Mouse (Mus musculus): Measurements from ENCODE around the gene Aaas. TPM values are rescaled to one million over a fixed set of nuclear protein-coding genes. Genes with fewer than 3 reads are reported as not detected.

The Aaas gene
- polyA plus RNA-seq (2016; fragmentation: Nextera tagmentation; extraction: Ambion mirVana): 141 and 144 TPM in 2 replicates

GRCm38 (mm10) chr15:102350138-102350941 lies at the start of gene Aaas:
Gene Aaas (minus strand): TSS chr15:102350771.
- Histone ChIP-seq H3K36me3 (replicated peaks) (peaks cover 30% of the 10 kb centered on the region), H3K27ac (peak within 1 kb of the TSS; percentile 92), H3K4me1 (peaks cover 26% of the 10 kb centered on the region), H3K27me3 (ENCODE audit: poor library complexity, severe bottlenecking) (no peaks in the 10 kb centered on the region), H3K9me3 (no peaks in the 10 kb centered on the region), H3K4me3 (peak within 1 kb of the TSS; percentile 91)
- peak; percentile 95 for DNase-seq (ENCODE audit: extremely low spot score, low spot score)
- under 1% methylated on average over 56 of the region's 56 CpGs for WGBS

- Histone ChIP-seq H3K4me1 (peaks cover 48% of the 10 kb centered on the region), H3K27me3 (ENCODE audit: poor library complexity, severe bottlenecking) (no peaks in the 10 kb centered on the region)
Observed at GRCm38 (mm10) chr15:102399229-102400221, 49.0 kb upstream of the Aaas start.

GRCm38 (mm10) chr15:102398629-102399028 lies 48.1 kb upstream of the Aaas start:
- no peak for DNase-seq (ENCODE audit: extremely low spot score, low spot score)
- 14% methylated on average over 5 of the region's 5 CpGs for WGBS
- H3K4me3 ChIP-seq: peak overlapping the region; percentile 59; the same call in 1 of the 2 replicates
- no peaks in the 10 kb centered on the region for H3K36me3 ChIP-seq (replicated peaks)
- H3K27me3 ChIP-seq (ENCODE audit: poor library complexity, severe bottlenecking): no peaks in the 10 kb centered on the region
- no peak overlapping the region for H3K27ac ChIP-seq
- peaks cover 56% of the 10 kb centered on the region for H3K4me1 ChIP-seq
- H3K9me3 ChIP-seq: no peaks in the 10 kb centered on the region

More at GRCm38 (mm10) chr15:102399229-102400221, 49.0 kb upstream of the Aaas start:
- Histone ChIP-seq H3K36me3 (replicated peaks) (no peaks in the 10 kb centered on the region), H3K27ac (peak overlapping the region; percentile 88), H3K9me3 (no peaks in the 10 kb centered on the region), H3K4me3 (peak overlapping the region; percentile 59)
- DNase-seq (ENCODE audit: extremely low spot score, low spot score): peak; percentile 75
- 4% methylated on average over 34 of the region's 34 CpGs for WGBS

GRCm38 (mm10) chr15:102395061-102395460 lies 44.5 kb upstream of the Aaas start:
- Histone ChIP-seq H3K27ac (peak overlapping the region; percentile 60; the same call in 1 of the 2 replicates), H3K36me3 (replicated peaks) (no peaks in the 10 kb centered on the region), H3K4me3 (no peak overlapping the region), H3K4me1 (peaks cover 57% of the 10 kb centered on the region), H3K27me3 (ENCODE audit: poor library complexity, severe bottlenecking) (no peaks in the 10 kb centered on the region), H3K9me3 (no peaks in the 10 kb centered on the region)
- WGBS: 22% methylated on average over 3 of the region's 3 CpGs
- no peak for DNase-seq (ENCODE audit: extremely low spot score, low spot score)

- Histone ChIP-seq H3K27ac (peak overlapping the region; percentile 48; the same call in 1 of the 2 replicates), H3K4me3 (no peak overlapping the region), H3K27me3 (ENCODE audit: poor library complexity, severe bottlenecking) (no peaks in the 10 kb centered on the region), H3K36me3 (replicated peaks) (no peaks in the 10 kb centered on the region), H3K4me1 (peaks cover 42% of the 10 kb centered on the region), H3K9me3 (no peaks in the 10 kb centered on the region)
- no peak for DNase-seq (ENCODE audit: extremely low spot score, low spot score)
Observed at GRCm38 (mm10) chr15:102393584-102394014, 43.0 kb upstream of the Aaas start.

- no peak overlapping the region for H3K27ac ChIP-seq
- WGBS: 43% methylated on average over 2 of the region's 2 CpGs
- H3K9me3 ChIP-seq: no peaks in the 10 kb centered on the region
- H3K36me3 ChIP-seq (replicated peaks): no peaks in the 10 kb centered on the region
- DNase-seq (ENCODE audit: extremely low spot score, low spot score): no peak
- no peaks in the 10 kb centered on the region for H3K27me3 ChIP-seq (ENCODE audit: poor library complexity, severe bottlenecking)
- H3K4me1 ChIP-seq: peaks cover 38% of the 10 kb centered on the region
- H3K4me3 ChIP-seq: no peak overlapping the region
Observed at GRCm38 (mm10) chr15:102392520-102392919, 41.9 kb upstream of the Aaas start.

GRCm38 (mm10) chr15:102388942-102389341 lies 38.4 kb upstream of the Aaas start:
- Histone ChIP-seq H3K4me1 (peaks cover 17% of the 10 kb centered on the region), H3K4me3 (no peak overlapping the region), H3K9me3 (no peaks in the 10 kb centered on the region), H3K27ac (no peak overlapping the region), H3K36me3 (replicated peaks) (no peaks in the 10 kb centered on the region), H3K27me3 (ENCODE audit: poor library complexity, severe bottlenecking) (no peaks in the 10 kb centered on the region)
- 89% methylated on average over 3 of the region's 3 CpGs for WGBS
- DNase-seq (ENCODE audit: extremely low spot score, low spot score): no peak

- Histone ChIP-seq H3K27me3 (ENCODE audit: poor library complexity, severe bottlenecking) (no peaks in the 10 kb centered on the region), H3K36me3 (replicated peaks) (no peaks in the 10 kb centered on the region), H3K9me3 (no peaks in the 10 kb centered on the region), H3K27ac (no peak overlapping the region), H3K4me3 (no peak overlapping the region), H3K4me1 (peaks cover 4% of the 10 kb centered on the region; the same call in 1 of the 2 replicates)
- no peak for DNase-seq (ENCODE audit: extremely low spot score, low spot score)
- 58% methylated on average over 9 of the region's 9 CpGs for WGBS
Observed at GRCm38 (mm10) chr15:102386640-102387039, 36.1 kb upstream of the Aaas start.

- no peak for DNase-seq (ENCODE audit: extremely low spot score, low spot score)
- H3K36me3 ChIP-seq (replicated peaks): no peaks in the 10 kb centered on the region
- no peak overlapping the region for H3K4me3 ChIP-seq
- H3K9me3 ChIP-seq: no peaks in the 10 kb centered on the region
- H3K27ac ChIP-seq: no peak overlapping the region
- 0 out of 2 replicates have a peak, but pooled peaks cover 4% of the 10 kb centered on the region for H3K27me3 ChIP-seq (ENCODE audit: poor library complexity, severe bottlenecking)
- 94% methylated on average over 6 of the region's 6 CpGs for WGBS
- peaks cover 4% of the 10 kb centered on the region; the same call in 1 of the 2 replicates for H3K4me1 ChIP-seq
Observed at GRCm38 (mm10) chr15:102383671-102384070, 33.1 kb upstream of the Aaas start.

- no peak overlapping the region for H3K27ac ChIP-seq
- 5% methylated on average over 7 of the region's 7 CpGs for WGBS
- peaks cover 14% of the 10 kb centered on the region for H3K27me3 ChIP-seq (ENCODE audit: poor library complexity, severe bottlenecking)
- H3K4me1 ChIP-seq: peaks cover 24% of the 10 kb centered on the region
- H3K36me3 ChIP-seq (replicated peaks): no peaks in the 10 kb centered on the region
- no peaks in the 10 kb centered on the region for H3K9me3 ChIP-seq
- peak; percentile 85 for DNase-seq (ENCODE audit: extremely low spot score, low spot score)
- no peak overlapping the region; the same call in 1 of the 2 replicates for H3K4me3 ChIP-seq
Observed at GRCm38 (mm10) chr15:102381575-102381974, 31.0 kb upstream of the Aaas start.

GRCm38 (mm10) chr15:102377810-102378262 lies 27.3 kb upstream of the Aaas start:
- Histone ChIP-seq H3K4me3 (peak overlapping the region; percentile 74), H3K9me3 (no peaks in the 10 kb centered on the region), H3K36me3 (replicated peaks) (no peaks in the 10 kb centered on the region), H3K27ac (peak overlapping the region; percentile 63; the same call in 1 of the 2 replicates), H3K27me3 (ENCODE audit: poor library complexity, severe bottlenecking) (peaks cover 30% of the 10 kb centered on the region), H3K4me1 (peaks cover 36% of the 10 kb centered on the region)
- 7% methylated on average over 10 of the region's 10 CpGs for WGBS
- DNase-seq (ENCODE audit: extremely low spot score, low spot score): peak; percentile 31

GRCm38 (mm10) chr15:102377163-102377543 lies 26.6 kb upstream of the Aaas start:
- H3K9me3 ChIP-seq: no peaks in the 10 kb centered on the region
- no peaks in the 10 kb centered on the region for H3K36me3 ChIP-seq (replicated peaks)
- H3K27me3 ChIP-seq (ENCODE audit: poor library complexity, severe bottlenecking): peaks cover 34% of the 10 kb centered on the region
- under 1% methylated on average over 7 of the region's 7 CpGs for WGBS
- peak overlapping the region; percentile 86 for H3K27ac ChIP-seq
- peak; percentile 83 for DNase-seq (ENCODE audit: extremely low spot score, low spot score)
- peak overlapping the region; percentile 74 for H3K4me3 ChIP-seq
- peaks cover 36% of the 10 kb centered on the region for H3K4me1 ChIP-seq

Measured in forebrain, embryonic 10.5 days (tissue).